ENCODE assay signal across 31 mouse cellular contexts in genomic region chr13:69034621-69035020, GRCm38 (mm10). TPM values are rescaled to one million over a fixed set of nuclear protein-coding genes. Genes with fewer than 3 reads are reported as not detected.
DNase-seq lines count a peak whose midpoint lies in the region; ATAC-seq and TF ChIP-seq lines count a peak whose summit lies in the region.
"Had no signal": no experiment of that assay in that cellular context is flagged by ENCODE, and none has a peak within 500 bp of the region (broad histone marks: within the 10 kb centered on the region; RNA-seq: fewer than 3 reads in every experiment).

No protein-coding gene starts in this region.

- H3K4me1 ChIP-seq in lung, embryonic 15.5 days, result no peaks in the 10 kb centered on the region
- H3K4me1 ChIP-seq in lung, postnatal 0 days (ENCODE audit: insufficient read depth, low read depth, low read length), result no peaks in the 10 kb centered on the region
- H3K4me1 ChIP-seq: embryonic facial prominence, embryonic 13.5 days; embryonic facial prominence, embryonic 15.5 days; forebrain, embryonic 10.5 days; forebrain, embryonic 12.5 days had no signal

- no peak for TF ChIP-seq EP300 in lung, postnatal 0 days (IDR thresholded peaks at IDR 0.05)

- no peak overlapping the region for H3K4me2 ChIP-seq in lung, embryonic 15.5 days
- H3K4me2 ChIP-seq in lung, postnatal 0 days (replicated peaks; ENCODE audit: low read depth, low read length), result no peak overlapping the region
- H3K4me2 ChIP-seq: embryonic facial prominence, embryonic 13.5 days; embryonic facial prominence, embryonic 15.5 days; forebrain, embryonic 12.5 days had no signal

- 0 out of 2 replicates have a peak, but pooled peaks have one; percentile 16 for ATAC-seq in lung, embryonic 15.5 days (ENCODE audit: borderline replicate concordance, extremely low read depth, low FRiP score, low TSS enrichment)
- ATAC-seq in lung, postnatal 0 days, result no peak
- ATAC-seq: activated CD4-positive, CD25-positive, alpha-beta regulatory T cell, adult 4 months; CD4-positive, CD25-positive, alpha-beta regulatory T cell, adult 4 months; forebrain, embryonic 14.5 days; Patski had no signal

- no peak overlapping the region for H3K4me3 ChIP-seq in layer of hippocampus, adult 2 months
- H3K4me3 ChIP-seq in lung, embryonic 15.5 days, result no peak overlapping the region
- no peak overlapping the region for H3K4me3 ChIP-seq in lung, postnatal 0 days (ENCODE audit: low read depth, low read length)
- H3K4me3 ChIP-seq in gastrocnemius, adult 2 months, result no peak overlapping the region
- H3K4me3 ChIP-seq: embryonic facial prominence, embryonic 13.5 days; embryonic facial prominence, embryonic 15.5 days; erythroblast, embryonic 14.5 days; forebrain, embryonic 10.5 days; forebrain, embryonic 12.5 days had no signal

- 40% methylated on average over 1 of the region's 1 CpGs for WGBS in lung, embryonic 15.5 days
- 57% methylated on average over 1 of the region's 1 CpGs for WGBS in lung, postnatal 0 days

- H3K36me3 ChIP-seq in lung, embryonic 15.5 days, result no peaks in the 10 kb centered on the region
- no peaks in the 10 kb centered on the region for H3K36me3 ChIP-seq in lung, postnatal 0 days (ENCODE audit: insufficient read depth, low read length)
- H3K36me3 ChIP-seq: embryonic facial prominence, embryonic 13.5 days; embryonic facial prominence, embryonic 15.5 days; forebrain, embryonic 10.5 days; forebrain, embryonic 12.5 days; G1E had no signal

- 0 out of 2 replicates have a peak overlapping the region, but pooled peaks have one; percentile 18 for H3K27ac ChIP-seq in layer of hippocampus, adult 2 months
- H3K27ac ChIP-seq in lung, embryonic 15.5 days, result peak overlapping the region; percentile 43; the same call in 1 of the 2 replicates
- no peak overlapping the region; the same call in 1 of the 2 replicates for H3K27ac ChIP-seq in lung, postnatal 0 days (ENCODE audit: low read length)
- no peak overlapping the region for H3K27ac ChIP-seq in gastrocnemius, adult 2 months
- H3K27ac ChIP-seq: embryonic facial prominence, embryonic 13.5 days; embryonic facial prominence, embryonic 15.5 days; forebrain, embryonic 10.5 days; forebrain, embryonic 12.5 days had no signal

- DNase-seq in layer of hippocampus, adult 2 months (ENCODE audit: low spot score in 2 of 2), result no peak
- DNase-seq in layer of hippocampus, postnatal 14 days (ENCODE audit: low spot score in 2 of 2), result no peak
- no peak for DNase-seq in lung, postnatal 14 days
- peak; percentile 69 for DNase-seq in lung, postnatal 0 days (ENCODE audit: low spot score)
- no peak for DNase-seq in lung, postnatal 25 days (ENCODE audit: low spot score)
- DNase-seq in brain, adult 2 months (ENCODE audit: low read depth, low spot score), result peak; percentile 18
- no peak for DNase-seq in gastrocnemius, adult 2 months
- DNase-seq: adrenal gland, adult 8-10 months; adrenal gland, postnatal 14 days; adrenal gland, postnatal 36 days; B cell, adult 2 months; cerebellum, adult 11 months; cerebellum, adult 18-20 months; cerebellum, adult 8-10 months; cerebellum, adult 9-11 months; cerebellum, postnatal 14 days; cerebellum, postnatal 36 days; embryo, embryonic 11 days had no signal

- no peaks in the 10 kb centered on the region for H3K27me3 ChIP-seq in lung, embryonic 15.5 days
- H3K27me3 ChIP-seq in lung, postnatal 0 days (replicated peaks; ENCODE audit: insufficient read depth, low read length), result no peaks in the 10 kb centered on the region
- H3K27me3 ChIP-seq: CH12.LX; embryonic facial prominence, embryonic 13.5 days; embryonic facial prominence, embryonic 15.5 days; forebrain, embryonic 12.5 days; Patski had no signal

- intact Hi-C loops in gastrocnemius, adult 2 months (cut with DNase I), result no loop called here

- H3K9ac ChIP-seq in lung, embryonic 15.5 days, result no peak overlapping the region
- no peak overlapping the region for H3K9ac ChIP-seq in lung, postnatal 0 days (replicated peaks; ENCODE audit: low read depth)
- H3K9ac ChIP-seq: embryonic facial prominence, embryonic 13.5 days; embryonic facial prominence, embryonic 15.5 days; forebrain, embryonic 12.5 days had no signal

- H3K9me3 ChIP-seq in lung, embryonic 15.5 days, result no peaks in the 10 kb centered on the region
- H3K9me3 ChIP-seq in lung, postnatal 0 days (ENCODE audit: low read length), result no peaks in the 10 kb centered on the region
- H3K9me3 ChIP-seq: embryonic facial prominence, embryonic 13.5 days; embryonic facial prominence, embryonic 15.5 days; forebrain, embryonic 10.5 days; forebrain, embryonic 12.5 days had no signal

- TF ChIP-seq CTCF in layer of hippocampus, adult 2 months (conservative IDR thresholded peaks at IDR 0.05), result no peak
- TF ChIP-seq CTCF in lung, postnatal 0 days (IDR thresholded peaks at IDR 0.05), result no peak
- no peak for TF ChIP-seq CTCF in gastrocnemius, adult 2 months (IDR thresholded peaks at IDR 0.05)

RNA-seq across cellular contexts. Expression of gene Adcy2, which starts 35.3 kb away (rescaled TPM):
- total RNA-seq in layer of hippocampus, adult 2 months (2021), result 100 to 1,000 TPM; 116 TPM
- total RNA-seq in layer of hippocampus, postnatal 14 days (2021), result 10 to 100 TPM; 50.0 to 78.7 TPM
- polyA plus RNA-seq in lung, embryonic 15.5 days (2015; fragmentation: Nextera tagmentation; extraction: Ambion mirVana), result 20.6 and 22.2 TPM in 2 replicates
- 12.5 and 14.7 TPM in 2 replicates for polyA plus RNA-seq in lung, postnatal 0 days (2015; fragmentation: Nextera tagmentation; extraction: Ambion mirVana)
- 10 to 100 TPM; 37.7 to 44.8 TPM for total RNA-seq in gastrocnemius, adult 2 months (2021)
- total RNA-seq: CH12.LX; common myeloid progenitor, adult 5-6 weeks had no signal
- polyA plus RNA-seq: activated CD4-positive, CD25-positive, alpha-beta regulatory T cell, adult 4 months; CD4-positive, CD25-positive, alpha-beta regulatory T cell, adult 4 months; erythroblast, embryonic 14.5 days; G1E had no signal

Comparison
In these comparisons a context has a peak if more than half of its experiments do, and no peak if none do; other contexts are left out.
1. DNase-seq: peak in lung, postnatal 0 days (single experiment) and brain, adult 2 months (single experiment); none in layer of hippocampus, adult 2 months (0 of 2), layer of hippocampus, postnatal 14 days (0 of 2), lung, postnatal 14 days (single experiment), lung, postnatal 25 days (single experiment) and gastrocnemius, adult 2 months (single experiment).
2. H3K27ac ChIP-seq: peak in layer of hippocampus, adult 2 months (single experiment) and lung, embryonic 15.5 days (single experiment); none in lung, postnatal 0 days (single experiment) and gastrocnemius, adult 2 months (single experiment).